Mouse (Mus musculus) ES-E14 (cell line): ENCODE data around the gene Casp7.

Experiments used
- MAFK ChIP-seq: IDR thresholded peaks from 2 replicates; pipeline ENCODE4 v1.6.1; 2014; ENCODE audit warnings: mild to moderate bottlenecking, low read depth, low read length, inconsistent platforms; ENCODE audit not compliant: insufficient read depth
- ZC3H11A ChIP-seq: IDR thresholded peaks from 2 replicates; pipeline ENCODE4 v1.6.1; 2012; ENCODE audit warnings: low read depth, mild to moderate bottlenecking, inconsistent platforms, low read length, borderline replicate concordance

GRCm38 (mm10) chr19:56397663-56398527 is 966 bp downstream of the Casp7 start:
- no peak for TF ChIP-seq MAFK
- TF ChIP-seq ZC3H11A: no peak
